Mouse (Mus musculus) heart, postnatal 4 days (tissue): ENCODE data around the gene Etv2. TPM values are rescaled to one million over a fixed set of nuclear protein-coding genes. Genes with fewer than 3 reads are reported as not detected.

Source experiments
- DNase-seq: peaks from one replicate; pipeline ENCODE4 v3.0.0; 2021
- total RNA-seq, 2 experiments: library from RNA; stranded (reverse); gene quantifications; 2 replicates each; pipeline ENCODE4 v1.2.3; 2021

Etv2 gene
- not detected for total RNA-seq

DNA sequence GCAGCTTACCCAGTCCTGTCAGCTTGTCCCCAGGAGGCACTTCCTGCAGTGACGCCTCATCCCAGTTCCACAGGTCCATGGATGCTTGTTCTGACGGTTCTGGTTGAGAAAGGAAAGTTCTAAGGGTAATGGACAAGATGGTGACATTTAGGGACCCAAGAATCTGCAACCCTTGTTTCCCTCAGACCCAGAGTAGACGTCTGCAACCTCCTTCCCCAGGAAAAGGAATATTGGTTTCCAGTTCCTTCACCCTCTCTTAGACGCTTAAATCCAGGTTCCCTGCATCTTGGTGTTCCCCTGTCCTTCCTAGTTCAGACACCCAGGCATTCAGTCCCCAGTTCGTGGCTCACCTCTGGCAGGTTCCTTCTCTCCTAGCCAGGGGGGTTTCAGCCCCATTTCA lies at the start of gene Etv2:
TSS of gene Etv2 (minus strand) at position 101 of the 400 bp plus-strand sequence.
- DNase-seq = no peak

DNA sequence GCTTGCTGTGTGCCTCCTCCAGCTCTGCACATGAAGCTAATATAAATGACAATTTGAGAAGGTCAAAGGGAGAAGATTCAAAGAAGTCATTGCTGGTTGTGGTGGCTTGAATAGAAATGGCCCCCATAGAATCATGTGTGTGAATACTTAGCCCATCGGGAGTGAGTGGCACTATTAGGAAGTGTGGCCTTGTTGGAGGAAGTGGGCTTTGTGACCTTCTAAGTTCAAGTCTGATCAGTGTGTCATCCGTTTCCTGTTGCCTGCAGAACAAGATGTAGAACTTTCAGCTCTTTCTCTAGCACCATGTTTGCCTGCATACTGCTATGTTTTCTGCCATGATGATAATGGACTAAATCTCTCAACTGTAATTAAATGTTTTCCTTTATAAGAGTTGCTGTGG lies 47.8 kb upstream of the Etv2 start:
- DNase-seq = no peak

- DNase-seq = peak; percentile 38
Observed at GRCm38 (mm10) chr7:30681897-30682296, 46.2 kb upstream of the Etv2 start.

GRCm38 (mm10) chr7:30678263-30678975 lies 42.8 kb upstream of the Etv2 start:
- DNase-seq = peak; percentile 88

- no peak for DNase-seq
Observed at GRCm38 (mm10) chr7:30671480-30671879, 35.8 kb upstream of the Etv2 start, which contains the start of gene Pmis2. TSS of gene Pmis2 (minus strand) at chr7:30671605.

GRCm38 (mm10) chr7:30669229-30669628 lies 33.6 kb upstream of the Etv2 start:
- no peak for DNase-seq

DNA sequence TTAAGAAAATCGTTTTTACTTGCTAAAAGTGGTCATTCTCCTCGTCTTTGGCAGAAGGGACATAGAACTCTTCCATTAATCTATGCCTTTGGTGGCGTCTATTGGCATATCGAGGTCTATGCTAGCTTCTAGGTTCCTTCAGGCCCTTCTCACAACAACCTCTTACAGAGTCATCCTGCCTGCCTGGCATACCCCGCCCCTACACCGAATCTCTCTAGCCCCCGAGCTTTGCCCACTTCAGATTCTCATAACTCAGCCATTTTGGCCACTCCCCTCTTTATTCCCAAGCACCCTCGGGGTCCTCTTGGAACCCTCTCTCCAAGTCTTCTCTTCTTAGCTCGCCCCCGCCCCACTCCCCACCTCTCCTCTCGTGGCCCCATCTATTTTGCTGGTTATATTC lies 29.7 kb upstream of the Etv2 start:
- no peak for DNase-seq

- DNase-seq = peak; percentile 93
Observed at GRCm38 (mm10) chr7:30664529-30665200, 29.0 kb upstream of the Etv2 start, which contains the start of gene Haus5. TSS of gene Haus5 (minus strand) at chr7:30664994.

- peak; percentile 98 for DNase-seq
Observed at GRCm38 (mm10) chr7:30649591-30650540, 14.2 kb upstream of the Etv2 start, which contains the start of gene Rbm42. TSS of gene Rbm42 (minus strand) at chr7:30650317.

DNA sequence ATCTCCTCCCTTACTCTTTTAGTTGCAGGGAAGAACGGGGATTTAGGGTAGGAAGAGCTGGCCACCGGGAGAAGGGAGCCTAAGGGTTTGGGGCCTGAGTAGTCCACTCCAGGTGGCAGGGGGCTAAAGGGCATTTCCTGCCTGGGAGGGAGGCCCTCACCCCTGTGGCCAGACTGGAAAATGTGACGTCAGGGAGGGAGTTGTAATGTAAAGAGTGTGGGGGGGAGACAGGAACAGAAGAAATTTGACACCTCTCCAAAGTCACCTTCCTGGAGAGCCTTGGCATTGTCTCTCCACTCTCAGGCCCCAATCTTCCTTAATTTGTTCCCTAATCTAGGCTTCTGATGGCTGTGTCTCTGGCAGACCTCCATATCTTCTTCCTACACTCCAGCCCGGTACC lies 3.4 kb upstream of the Etv2 start:
- DNase-seq = no peak

- no peak for DNase-seq
Observed at GRCm38 (mm10) chr7:30636395-30636794, 743 bp upstream of the Etv2 start.

GRCm38 (mm10) chr7:30634621-30635020 lies 1.0 kb downstream of the Etv2 start:
- DNase-seq = peak; percentile 73

DNA sequence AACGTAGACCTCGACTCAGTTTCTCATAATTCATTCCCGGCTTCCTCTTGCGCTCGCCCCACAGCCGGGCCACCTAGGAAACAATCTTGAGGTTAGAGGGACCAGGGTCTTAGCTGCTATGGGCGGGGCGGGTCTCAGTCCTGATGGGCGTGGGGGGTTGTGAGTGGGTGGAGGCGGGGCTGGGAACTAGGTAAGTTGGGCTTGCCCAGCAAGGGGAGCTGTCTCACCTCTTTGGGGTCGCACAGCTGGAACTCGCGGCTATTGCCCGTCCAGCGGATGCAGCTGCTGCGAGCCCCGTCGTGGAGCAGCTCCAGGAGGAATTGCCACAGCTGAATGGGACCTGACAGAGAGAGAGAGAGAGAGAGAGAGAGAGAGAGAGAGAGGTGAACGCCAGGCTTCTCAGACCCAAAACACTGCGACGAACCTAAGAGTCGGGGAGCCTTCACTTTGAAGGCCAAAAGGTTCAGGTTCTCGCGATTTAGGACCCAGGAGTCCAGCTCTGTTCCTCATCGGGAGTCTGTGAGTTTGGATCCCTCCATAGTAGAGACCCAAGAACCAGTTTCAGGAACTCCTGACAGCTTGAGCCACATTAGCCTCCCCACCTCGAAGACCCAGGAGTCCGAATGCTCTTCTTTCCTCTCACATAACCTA lies 1.8 kb downstream of the Etv2 start:
- DNase-seq = no peak

DNA sequence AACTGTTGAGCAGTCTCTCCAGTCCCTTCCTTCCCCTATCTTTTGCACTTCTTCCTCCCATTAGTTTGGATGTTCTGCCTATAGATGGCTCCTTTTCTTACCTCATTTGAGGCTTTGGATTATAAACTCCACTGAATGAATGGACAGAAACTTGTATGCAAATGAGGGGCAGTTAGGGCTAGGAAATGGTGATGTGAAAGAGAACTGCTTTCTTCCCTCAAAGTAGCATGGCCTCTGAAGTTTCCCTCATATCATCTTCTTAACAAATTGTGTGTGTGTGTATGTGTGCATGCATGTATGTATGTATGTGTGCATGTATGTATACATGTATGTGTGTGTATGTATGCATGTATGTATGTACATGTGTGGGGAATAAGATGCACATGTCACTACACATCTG lies 6.6 kb downstream of the Etv2 start:
- DNase-seq = no peak

- no peak for DNase-seq
Observed at GRCm38 (mm10) chr7:30626647-30627046, 9.0 kb downstream of the Etv2 start.

GRCm38 (mm10) chr7:30625530-30626384 lies 9.9 kb downstream of the Etv2 start, which contains the start of gene Cox6b1:
TSS of gene Cox6b1 (minus strand) at chr7:30626151.
- DNase-seq = peak; percentile 91

DNA sequence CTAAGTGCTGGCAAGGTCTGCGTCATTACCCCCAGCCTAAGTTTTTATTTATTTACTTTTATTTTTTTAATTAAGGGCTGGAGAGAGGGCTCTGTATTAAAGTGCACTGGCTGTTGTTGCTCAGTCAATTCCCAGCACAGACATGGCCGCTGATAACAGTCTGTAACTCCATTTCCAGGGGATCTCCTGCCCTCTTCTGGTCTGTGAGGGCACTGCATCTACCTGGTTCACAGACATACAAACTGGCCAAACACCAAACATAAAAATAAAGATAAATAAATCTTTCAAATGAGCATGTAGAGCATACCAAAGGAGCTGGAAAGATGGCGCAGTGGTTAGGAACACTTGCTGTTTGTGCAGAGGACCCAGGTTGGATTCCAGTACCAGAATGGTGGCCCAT lies 16.4 kb downstream of the Etv2 start:
- DNase-seq = peak; percentile 58

DNA sequence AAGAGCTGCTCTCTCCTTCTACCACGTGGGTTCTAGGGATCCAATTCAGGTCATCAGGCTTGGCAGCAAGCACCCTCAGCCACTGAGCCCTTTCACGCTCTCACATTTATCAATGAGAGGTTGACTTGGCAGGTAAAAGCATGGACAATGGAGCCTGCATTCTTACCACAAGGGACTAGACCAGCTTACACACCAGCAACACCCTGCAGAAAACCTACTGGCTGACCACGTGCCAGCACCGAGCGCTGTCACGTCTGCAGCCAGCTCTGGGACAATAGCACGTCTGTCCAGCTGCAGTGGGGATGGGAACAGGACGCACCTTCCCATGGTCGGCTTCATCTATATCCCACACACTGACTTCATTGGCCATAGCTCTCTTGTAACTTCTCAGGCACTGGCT lies 17.0 kb downstream of the Etv2 start:
- DNase-seq = no peak

DNA sequence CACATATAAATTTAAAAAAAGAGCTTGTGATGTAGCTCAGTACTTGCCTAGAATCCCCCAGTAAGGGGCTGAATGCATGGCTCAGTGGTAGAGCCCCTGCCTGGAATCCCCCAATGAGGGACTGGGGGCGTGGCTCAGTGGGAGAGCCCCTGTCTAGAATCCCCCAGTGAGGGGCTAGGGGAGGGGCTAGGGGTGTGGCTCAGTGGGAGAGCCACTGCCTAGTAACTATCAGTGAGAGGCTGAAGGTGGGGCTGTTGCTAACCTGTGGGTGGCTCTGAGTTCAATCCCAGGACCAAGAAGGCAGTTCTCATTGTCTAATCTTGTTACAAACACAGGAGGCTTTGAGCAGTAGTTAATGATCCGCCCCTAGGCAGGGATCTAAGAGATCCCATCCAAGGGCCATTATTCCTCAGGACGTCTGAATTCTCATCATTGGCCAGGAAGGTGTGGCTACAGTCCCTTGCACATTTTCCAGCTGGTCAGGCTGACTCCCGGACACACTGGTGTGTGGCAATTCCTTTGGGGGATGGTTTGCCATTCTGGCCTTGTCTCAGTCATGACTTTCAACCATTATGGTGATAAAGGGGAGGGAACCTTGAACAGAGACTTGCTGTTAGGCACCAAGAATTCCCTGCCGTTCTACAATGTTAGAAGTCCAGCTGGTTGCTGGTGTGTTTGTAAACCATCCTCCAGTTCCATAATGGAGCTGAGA lies 20.4 kb downstream of the Etv2 start:
- no peak for DNase-seq

DNA sequence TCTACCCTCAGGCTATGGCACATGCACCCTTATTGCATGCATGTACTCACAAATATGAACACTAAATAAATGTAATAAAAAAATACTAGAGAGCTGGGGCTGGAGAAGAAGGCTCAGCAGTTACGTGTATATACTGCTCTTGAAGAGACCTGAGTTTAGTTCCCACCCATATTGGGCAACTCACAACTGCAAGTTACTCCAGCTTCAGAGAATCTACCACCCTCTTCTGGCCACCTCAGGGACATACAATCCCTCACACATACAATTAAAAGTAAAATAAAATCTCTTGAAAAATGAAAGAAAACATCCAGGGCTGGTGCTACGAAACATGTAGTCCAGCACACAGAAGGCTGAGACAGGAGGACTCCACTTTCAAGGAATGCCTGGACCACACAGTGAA lies 21.2 kb downstream of the Etv2 start:
- DNase-seq = no peak
